Mouse (Mus musculus): ENCODE measurements around the gene Cyp2c67. TPM values are rescaled to one million over a fixed set of nuclear protein-coding genes. Genes with fewer than 3 reads are reported as not detected.

Cyp2c67 gene
- polyA plus RNA-seq (2012; fragmentation: generic; extraction: Trizol) = not detected

GRCm38 (mm10) chr19:39648938-39649337 lies at the start of gene Cyp2c67:
Gene Cyp2c67, minus strand, starts transcription at chr19:39649051.

Other genes with a start within 250 kb of the Cyp2c67 start
- gene Cyp2c38, start 186.0 kb downstream of the Cyp2c67 start, polyA plus RNA-seq (2012; fragmentation: generic; extraction: Trizol) = not detected
- not detected for gene Cyp2c39, start 138.2 kb downstream of the Cyp2c67 start, polyA plus RNA-seq (2012; fragmentation: generic; extraction: Trizol)
- not detected for gene Cyp2c68, start 92.0 kb upstream of the Cyp2c67 start, polyA plus RNA-seq (2012; fragmentation: generic; extraction: Trizol)
- not detected for gene Cyp2c40, start 163.8 kb upstream of the Cyp2c67 start, polyA plus RNA-seq (2012; fragmentation: generic; extraction: Trizol)
- not detected for gene Cyp2c69, start 237.7 kb upstream of the Cyp2c67 start, polyA plus RNA-seq (2012; fragmentation: generic; extraction: Trizol)

Data from C3H10T1/2 (cell line).